8 mouse cellular contexts compared by ENCODE assay signal in the genomic region with DNA sequence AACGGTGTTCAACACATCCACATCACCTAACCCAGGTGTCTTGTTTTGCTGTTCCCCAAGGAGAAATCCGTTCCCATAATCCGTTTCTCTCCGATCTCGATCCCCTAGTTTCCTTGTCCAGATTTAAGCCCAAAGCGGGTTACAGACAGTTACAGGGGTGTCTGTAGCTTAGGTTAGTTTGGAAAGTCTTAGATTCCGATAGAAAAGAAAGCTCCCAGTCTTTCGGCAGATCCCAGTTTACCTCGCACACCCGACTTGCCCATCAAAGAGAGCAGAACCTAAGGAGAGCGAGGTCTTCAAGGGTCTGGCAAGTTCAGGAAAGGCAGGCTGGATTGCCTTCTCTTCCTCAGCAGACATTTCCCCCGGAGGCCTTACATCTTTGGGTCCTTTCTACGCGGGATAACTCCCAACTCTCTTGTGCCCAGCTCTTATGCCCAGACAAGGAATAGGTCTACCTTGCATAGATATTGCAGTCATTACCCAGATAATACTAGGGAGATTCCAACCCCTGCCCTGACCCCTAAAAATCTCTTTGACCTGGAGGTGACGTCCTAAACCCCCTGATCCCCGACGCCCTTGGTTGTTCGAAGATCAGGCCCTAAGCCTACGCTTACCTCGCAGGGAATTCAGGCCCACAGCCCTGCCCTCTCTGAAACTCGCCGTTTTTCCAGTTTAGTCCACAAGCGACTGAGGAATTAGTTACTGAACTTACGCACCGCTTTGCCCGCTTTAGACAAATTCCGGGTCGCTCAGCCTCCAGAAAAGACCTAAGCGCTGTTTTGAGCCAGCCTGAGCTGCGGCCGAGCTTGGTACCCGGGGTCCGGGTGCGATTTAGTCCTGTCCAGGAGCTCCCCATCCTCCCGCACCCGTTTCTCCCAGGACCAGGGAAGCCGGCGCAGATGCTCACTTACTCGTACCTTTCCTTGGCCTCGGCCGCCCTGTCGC. TPM values are rescaled to one million over a fixed set of nuclear protein-coding genes. Genes with fewer than 3 reads are reported as not detected.
DNase-seq lines count a peak whose midpoint lies in the region; ATAC-seq and TF ChIP-seq lines count a peak whose summit lies in the region.
"Had no signal": no experiment of that assay in that cellular context is flagged by ENCODE, and none has a peak within 500 bp of the region (broad histone marks: within the 10 kb centered on the region; RNA-seq: fewer than 3 reads in every experiment).

No protein-coding gene starts in this region.

- no peak overlapping the region for H3K27ac ChIP-seq in thymus, adult 2 months (ENCODE audit: control insufficient read depth, insufficient read depth, low read length)
- no peak overlapping the region for H3K27ac ChIP-seq in forebrain, embryonic 16.5 days (ENCODE audit: low read length)
- no peak overlapping the region for H3K27ac ChIP-seq in liver, embryonic 12.5 days

- H3K4me3 ChIP-seq in thymus, adult 2 months (ENCODE audit: control insufficient read depth, insufficient read depth, low read length), result peak overlapping the region; percentile 5
- H3K4me3 ChIP-seq in forebrain, embryonic 16.5 days (replicated peaks; ENCODE audit: low read length), result peak overlapping the region; percentile 44
- H3K4me3 ChIP-seq in liver, embryonic 12.5 days, result 0 out of 2 replicates have a peak overlapping the region, but pooled peaks have one; percentile 43

- WGBS in thymus, adult 2 months, result 9% methylated on average over 42 of the region's 42 CpGs
- 2% methylated on average over 42 of the region's 42 CpGs for WGBS in forebrain, embryonic 16.5 days
- WGBS in liver, embryonic 12.5 days (ENCODE audit: insufficient replicate concordance), result 4% methylated on average over 42 of the region's 42 CpGs

- no peak overlapping the region for H3K9ac ChIP-seq in forebrain, embryonic 16.5 days (replicated peaks; ENCODE audit: low read depth, low read length)
- H3K9ac ChIP-seq in liver, embryonic 12.5 days, result no peak overlapping the region

- H3K4me1 ChIP-seq in thymus, adult 2 months (replicated peaks; ENCODE audit: control insufficient read depth, insufficient read depth, low read length), result no peaks in the 10 kb centered on the region
- peaks cover 18% of the 10 kb centered on the region for H3K4me1 ChIP-seq in forebrain, embryonic 16.5 days (replicated peaks; ENCODE audit: control insufficient read depth, insufficient read depth, low read length)
- peaks cover 8% of the 10 kb centered on the region; the same call in 1 of the 2 replicates for H3K4me1 ChIP-seq in liver, embryonic 12.5 days

- H3K36me3 ChIP-seq in thymus, adult 2 months (ENCODE audit: control insufficient read depth, insufficient read depth, low read length), result no peaks in the 10 kb centered on the region
- no peaks in the 10 kb centered on the region for H3K36me3 ChIP-seq in forebrain, embryonic 16.5 days (ENCODE audit: control insufficient read depth, insufficient read depth)
- H3K36me3 ChIP-seq in liver, embryonic 12.5 days, result no peaks in the 10 kb centered on the region

- ATAC-seq in forebrain, embryonic 16.5 days, result no peak
- ATAC-seq in liver, embryonic 12.5 days, result no peak

- no peaks in the 10 kb centered on the region for H3K9me3 ChIP-seq in forebrain, embryonic 16.5 days (ENCODE audit: control insufficient read depth, low read length)
- no peaks in the 10 kb centered on the region for H3K9me3 ChIP-seq in liver, embryonic 12.5 days (replicated peaks)

- peaks cover 8% of the 10 kb centered on the region; the same call in 1 of the 2 replicates for H3K27me3 ChIP-seq in thymus, adult 2 months (ENCODE audit: control insufficient read depth, insufficient read depth, low read length)
- peaks cover 75% of the 10 kb centered on the region for H3K27me3 ChIP-seq in forebrain, embryonic 16.5 days (replicated peaks; ENCODE audit: control insufficient read depth, insufficient read depth, low read length)
- peaks cover 100% of the 10 kb centered on the region for H3K27me3 ChIP-seq in liver, embryonic 12.5 days (replicated peaks)

- no peak for TF ChIP-seq CTCF in thymus, adult 2 months (IDR thresholded peaks at IDR 0.05; ENCODE audit: borderline replicate concordance, control insufficient read depth, extremely low read depth, insufficient read depth, low read length, poor library complexity)

- DNase-seq in thymus, adult 2 months, result no peak
- no peak for DNase-seq in thymus, postnatal 0 days (ENCODE audit: low spot score)
- no peak for DNase-seq in cerebellum, postnatal 4 days (ENCODE audit: low spot score in 2 of 2)
- no peak for DNase-seq in adrenal gland, postnatal 25 days
- DNase-seq in frontal cortex, postnatal 14 days (ENCODE audit: low spot score in 2 of 2), result no peak
- DNase-seq: thymus, postnatal 14 days had no signal

- TF ChIP-seq POLR2A in thymus, adult 2 months (IDR thresholded peaks at IDR 0.05; ENCODE audit: control insufficient read depth, extremely low read depth, insufficient read depth, low read length, poor library complexity), result no peak

- H3K4me2 ChIP-seq in forebrain, embryonic 16.5 days (ENCODE audit: low read length), result peak overlapping the region; percentile 56
- H3K4me2 ChIP-seq in liver, embryonic 12.5 days, result peak overlapping the region; percentile 53

RNA-seq across cellular contexts. Expression of a gene that starts 1.3 kb away (rescaled TPM):
- polyA plus RNA-seq in thymus, adult 2 months (2012; rRNA removed), result 11.8 and 14.4 TPM in 2 replicates
- 4.7 and 5.4 TPM in 2 replicates for polyA plus RNA-seq in thymus, postnatal 0 days (2015; fragmentation: Nextera tagmentation; extraction: Ambion mirVana)
- polyA plus RNA-seq in forebrain, embryonic 16.5 days (2015; fragmentation: Nextera tagmentation; extraction: Ambion mirVana), result 0.25 and 0.45 TPM in 2 replicates
- polyA plus RNA-seq in liver, embryonic 12.5 days (2016; fragmentation: Nextera tagmentation; extraction: Ambion mirVana), result 0.11 and 0.30 TPM in 2 replicates
- not detected in 2 replicates for total RNA-seq in adrenal gland, postnatal 25 days (2021)
